Mouse (Mus musculus) midbrain, postnatal 0 days (tissue): ENCODE results near the gene Olfr154. TPM values are rescaled to one million over a fixed set of nuclear protein-coding genes. Genes with fewer than 3 reads are reported as not detected.
"Not testable (repeated sequence)": the region's sequence is repeated elsewhere in the genome, so short reads cannot be mapped to it uniquely, and the experiment has no call there.

Source experiments
- ATAC-seq: fragments of 200-750 bp; cut with Nextera tagmentation; 2 replicates; pipeline ENCODE4 v1.8.0; 2017; ENCODE audit warnings: moderate number of reproducible peaks, mild to moderate bottlenecking, moderate TSS enrichment, moderate library complexity; ENCODE audit not compliant: low FRiP score
- DNase-seq: peaks from one replicate; pipeline ENCODE4 v3.0.0-alpha.2; 2015; ENCODE audit warnings: low spot score
- H3K27ac ChIP-seq: fragments of 300-500 bp; sonication (generic); 2 replicates; pipeline ENCODE4 v1.5.1; 2014; ENCODE audit warnings: low read depth, mild to moderate bottlenecking, low read length, mixed read lengths
- H3K27me3 ChIP-seq: fragments of 300-500 bp; sonication (generic); 2 replicates; pipeline ENCODE4 v1.6.1; 2014; ENCODE audit warnings: low read length, control low read depth, mixed read lengths; ENCODE audit not compliant: insufficient read depth
- H3K36me3 ChIP-seq: fragments of 300-500 bp; sonication (generic); 2 replicates; pipeline ENCODE4 v1.6.1; 2014; ENCODE audit warnings: low read length, control low read depth, mixed read lengths; ENCODE audit not compliant: insufficient read depth
- H3K4me1 ChIP-seq: fragments of 300-500 bp; sonication (generic); 2 replicates; pipeline ENCODE4 v1.6.1; 2014; ENCODE audit warnings: mild to moderate bottlenecking, control low read depth, antibody characterized with exemption, low read length, mixed read lengths; ENCODE audit not compliant: insufficient read depth
- H3K4me2 ChIP-seq: fragments of 300-500 bp; sonication (generic); 2 replicates; pipeline ENCODE4 v1.6.1; 2014; ENCODE audit warnings: low read depth, mild to moderate bottlenecking, low read length, mixed read lengths; ENCODE audit not compliant: poor library complexity, severe bottlenecking
- H3K4me3 ChIP-seq: fragments of 300-500 bp; sonication (generic); 2 replicates; pipeline ENCODE4 v1.5.1; 2014; ENCODE audit warnings: low read depth, mild to moderate bottlenecking, low read length, moderate library complexity
- H3K9ac ChIP-seq: fragments of 300-500 bp; sonication (generic); replicated peaks from 2 replicates; pipeline ENCODE4 v1.6.1; 2014; ENCODE audit warnings: mild to moderate bottlenecking, low read length, moderate library complexity, mixed read lengths; ENCODE audit not compliant: poor library complexity, severe bottlenecking
- H3K9me3 ChIP-seq: fragments of 300-500 bp; sonication (generic); 2 replicates; pipeline ENCODE4 v1.6.1; 2016; ENCODE audit warnings: low read length, control low read depth
- CTCF ChIP-seq: IDR thresholded peaks from 2 replicates; pipeline ENCODE4 v1.5.1; 2016; ENCODE audit warnings: antibody characterized with exemption, mild to moderate bottlenecking
- WGBS: fragments of 180-500 bp; shearing (Covaris S2); extraction: QIAGEN DNeasy Blood & Tissue Kit; methylation state at CpG from one replicate; pipeline ENCODE4 v1.1.7; 2014; 5-methylcytosine and 5-hydroxymethylcytosine counted together
- polyA plus RNA-seq: library from polyadenylated mRNA; unstranded; fragments of >200 nt; fragmentation: Nextera tagmentation; extraction: Ambion mirVana; gene quantifications from 2 replicates; pipeline ENCODE4 v1.2.1, GENCODE M21; 2015
- total RNA-seq: library from RNA; depleted of rRNA; stranded (reverse); fragments of >200 nt; gene quantifications from 2 replicates; pipeline ENCODE4 v1.2.3, GENCODE M21; 2014; rRNA removed

Olfr154 gene
- total RNA-seq (not detected in 2 replicates), polyA plus RNA-seq (not detected in 2 replicates)

GRCm38 (mm10) chr2:85664355-85664754 lies at the start of gene Olfr154:
Olfr154 (minus strand) TSS chr2:85664455.
- H3K27ac ChIP-seq, DNase-seq, H3K27me3 ChIP-seq, ATAC-seq, H3K4me3 ChIP-seq, H3K36me3 ChIP-seq, H3K4me2 ChIP-seq, H3K9me3 ChIP-seq, H3K9ac ChIP-seq, H3K4me1 ChIP-seq: not testable (repeated sequence)

GRCm38 (mm10) chr2:85711159-85711558 lies 46.9 kb upstream of the Olfr154 start:
- Histone ChIP-seq H3K27ac (no peak overlapping the region), H3K4me2 (no peak overlapping the region), H3K4me1 (no peaks in the 10 kb centered on the region), H3K27me3 (no peaks in the 10 kb centered on the region), H3K9ac (no peak overlapping the region), H3K36me3 (no peaks in the 10 kb centered on the region), H3K9me3 (no peaks in the 10 kb centered on the region), H3K4me3 (no peak overlapping the region)
- WGBS: 43% methylated on average over 1 of the region's 1 CpGs
- DNase-seq: no peak
- ATAC-seq: no peak
- no peak for TF ChIP-seq CTCF

GRCm38 (mm10) chr2:85710680-85711079 lies 46.4 kb upstream of the Olfr154 start:
- H3K4me2 ChIP-seq, ATAC-seq, H3K27me3 ChIP-seq, H3K36me3 ChIP-seq, DNase-seq, H3K27ac ChIP-seq, H3K9me3 ChIP-seq, H3K9ac ChIP-seq, H3K4me1 ChIP-seq, H3K4me3 ChIP-seq: not testable (repeated sequence)
- WGBS: 80% methylated on average over 2 of the region's 2 CpGs

- no peak within 1 kb of the TSS for H3K9ac ChIP-seq
- DNase-seq: no peak
- TF ChIP-seq CTCF: no peak
Measured at GRCm38 (mm10) chr2:85689131-85689530, 24.9 kb upstream of the Olfr154 start, which contains the start of gene Olfr1008. Olfr1008 (plus strand) TSS chr2:85689431.

GRCm38 (mm10) chr2:85678667-85679066 lies 14.4 kb upstream of the Olfr154 start, which contains the start of gene Olfr1006:
Olfr1006 (minus strand) TSS chr2:85678767.
- ATAC-seq: no peak
- Histone ChIP-seq H3K9ac (no peak within 1 kb of the TSS), H3K27me3 (no peaks in the 10 kb centered on the region), H3K9me3 (no peaks in the 10 kb centered on the region), H3K4me1 (no peaks in the 10 kb centered on the region), H3K4me3 (no peak within 1 kb of the TSS), H3K27ac (no peak within 1 kb of the TSS), H3K4me2 (no peak within 1 kb of the TSS), H3K36me3 (no peaks in the 10 kb centered on the region)
- no peak for TF ChIP-seq CTCF
- no peak for DNase-seq

More at GRCm38 (mm10) chr2:85689131-85689530, 24.9 kb upstream of the Olfr154 start, which contains the start of gene Olfr1008:
- H3K36me3 ChIP-seq: no peaks in the 10 kb centered on the region
- H3K4me2 ChIP-seq: no peak within 1 kb of the TSS
- no peaks in the 10 kb centered on the region for H3K9me3 ChIP-seq
- no peaks in the 10 kb centered on the region for H3K27me3 ChIP-seq
- no peak within 1 kb of the TSS for H3K27ac ChIP-seq
- ATAC-seq: no peak
- no peaks in the 10 kb centered on the region for H3K4me1 ChIP-seq
- H3K4me3 ChIP-seq: no peak within 1 kb of the TSS

GRCm38 (mm10) chr2:85650604-85651003 lies 13.7 kb downstream of the Olfr154 start, which contains the start of gene Olfr1002:
Olfr1002 (minus strand) TSS chr2:85650704.
- 89% methylated on average over 1 of the region's 1 CpGs for WGBS

More at GRCm38 (mm10) chr2:85650604-85651003, 13.7 kb downstream of the Olfr154 start, which contains the start of gene Olfr1002:
- no peak for ATAC-seq
- Histone ChIP-seq H3K4me1 (no peaks in the 10 kb centered on the region), H3K9ac (no peak within 1 kb of the TSS), H3K27me3 (no peaks in the 10 kb centered on the region), H3K27ac (no peak within 1 kb of the TSS), H3K36me3 (no peaks in the 10 kb centered on the region), H3K4me2 (no peak within 1 kb of the TSS), H3K9me3 (no peaks in the 10 kb centered on the region), H3K4me3 (no peak within 1 kb of the TSS)
- TF ChIP-seq CTCF: no peak
- DNase-seq: no peak

Other genes starting within 250 kb of the Olfr154 start
- gene Olfr993, start 249.6 kb downstream of the Olfr154 start, total RNA-seq: not detected in 2 replicates
- not detected in 2 replicates for gene Olfr993, start 249.6 kb downstream of the Olfr154 start, polyA plus RNA-seq
- gene Olfr994, start 228.0 kb downstream of the Olfr154 start, total RNA-seq: not detected in 2 replicates
- gene Olfr994, start 228.0 kb downstream of the Olfr154 start, polyA plus RNA-seq: not detected in 2 replicates
- not detected in 2 replicates for gene Olfr995, start 220.8 kb downstream of the Olfr154 start, total RNA-seq
- not detected in 2 replicates for gene Olfr995, start 220.8 kb downstream of the Olfr154 start, polyA plus RNA-seq
- gene 4833423E24Rik, start 145.4 kb downstream of the Olfr154 start, total RNA-seq: 0.05 and 0.24 TPM in 2 replicates
- gene 4833423E24Rik, start 145.4 kb downstream of the Olfr154 start, polyA plus RNA-seq: 0.41 and 0.56 TPM in 2 replicates
- gene Olfr996, start 85.2 kb downstream of the Olfr154 start, total RNA-seq: not detected in 2 replicates
- gene Olfr996, start 85.2 kb downstream of the Olfr154 start, polyA plus RNA-seq: not detected in 2 replicates
- not detected in 2 replicates for gene Olfr998, start 75.5 kb downstream of the Olfr154 start, total RNA-seq
- gene Olfr998, start 75.5 kb downstream of the Olfr154 start, polyA plus RNA-seq: not detected in 2 replicates
- not detected in 2 replicates for gene Olfr1000, start 52.6 kb downstream of the Olfr154 start, total RNA-seq
- not detected in 2 replicates for gene Olfr1000, start 52.6 kb downstream of the Olfr154 start, polyA plus RNA-seq
- not detected in 2 replicates for gene Olfr1002, start 13.8 kb downstream of the Olfr154 start, total RNA-seq
- gene Olfr1002, start 13.8 kb downstream of the Olfr154 start, polyA plus RNA-seq: not detected in 2 replicates
- not detected in 2 replicates for gene Olfr1006, start 14.3 kb upstream of the Olfr154 start, total RNA-seq
- not detected in 2 replicates for gene Olfr1006, start 14.3 kb upstream of the Olfr154 start, polyA plus RNA-seq
- gene Olfr1008, start 25.0 kb upstream of the Olfr154 start, total RNA-seq: not detected in 2 replicates
- gene Olfr1008, start 25.0 kb upstream of the Olfr154 start, polyA plus RNA-seq: not detected in 2 replicates
- not detected in 2 replicates for gene Olfr1009, start 51.0 kb upstream of the Olfr154 start, total RNA-seq
- not detected in 2 replicates for gene Olfr1009, start 51.0 kb upstream of the Olfr154 start, polyA plus RNA-seq
- not detected in 2 replicates for gene Olfr1012, start 98.3 kb upstream of the Olfr154 start, total RNA-seq
- not detected in 2 replicates for gene Olfr1012, start 98.3 kb upstream of the Olfr154 start, polyA plus RNA-seq
- gene Olfr1013, start 102.6 kb upstream of the Olfr154 start, total RNA-seq: not detected in 2 replicates
- not detected in 2 replicates for gene Olfr1013, start 102.6 kb upstream of the Olfr154 start, polyA plus RNA-seq
- not detected in 2 replicates for gene Olfr1014, start 108.3 kb upstream of the Olfr154 start, total RNA-seq
- not detected in 2 replicates for gene Olfr1014, start 108.3 kb upstream of the Olfr154 start, polyA plus RNA-seq
- gene Olfr1015, start 117.6 kb upstream of the Olfr154 start, total RNA-seq: not detected in 2 replicates
- gene Olfr1015, start 117.6 kb upstream of the Olfr154 start, polyA plus RNA-seq: not detected in 2 replicates
- gene Olfr1016, start 138.1 kb upstream of the Olfr154 start, total RNA-seq: not detected in 2 replicates
- gene Olfr1016, start 138.1 kb upstream of the Olfr154 start, polyA plus RNA-seq: not detected in 2 replicates
- not detected in 2 replicates for gene Olfr1018, start 154.0 kb upstream of the Olfr154 start, total RNA-seq
- gene Olfr1018, start 154.0 kb upstream of the Olfr154 start, polyA plus RNA-seq: not detected in 2 replicates
- gene Olfr1019, start 181.0 kb upstream of the Olfr154 start, total RNA-seq: 0.93 TPM in 1 of 2 replicates, not detected in the other
- gene Olfr1019, start 181.0 kb upstream of the Olfr154 start, polyA plus RNA-seq: not detected in 2 replicates
- gene Olfr1020, start 182.6 kb upstream of the Olfr154 start, total RNA-seq: not detected in 2 replicates
- gene Olfr1020, start 182.6 kb upstream of the Olfr154 start, polyA plus RNA-seq: not detected in 2 replicates
- not detected in 2 replicates for gene Olfr1022, start 204.1 kb upstream of the Olfr154 start, total RNA-seq
- not detected in 2 replicates for gene Olfr1022, start 204.1 kb upstream of the Olfr154 start, polyA plus RNA-seq
- 0.05 TPM in 1 of 2 replicates, not detected in the other for gene Olfr1023, start 221.2 kb upstream of the Olfr154 start, total RNA-seq
- not detected in 2 replicates for gene Olfr1023, start 221.2 kb upstream of the Olfr154 start, polyA plus RNA-seq
- gene Olfr1024, start 240.6 kb upstream of the Olfr154 start, total RNA-seq: not detected in 2 replicates
- not detected in 2 replicates for gene Olfr1024, start 240.6 kb upstream of the Olfr154 start, polyA plus RNA-seq